Mouse (Mus musculus) cerebellum, adult 2 months (tissue): ENCODE data around the gene Gm7168.

Source experiments
- CTCF ChIP-seq: fragments of 200-500 bp; IDR thresholded peaks from 2 replicates; pipeline ENCODE4 v1.5.1; 2011; ENCODE audit warnings: low read depth, mild to moderate bottlenecking, control low read depth, low read length, moderate library complexity, borderline replicate concordance; ENCODE audit not compliant: insufficient read depth
- POLR2A ChIP-seq: fragments of 200-500 bp; IDR thresholded peaks from 2 replicates; pipeline ENCODE4 v1.6.1; 2011; ENCODE audit warnings: low read length, control low read depth, borderline replicate concordance; ENCODE audit not compliant: insufficient read depth

- TF ChIP-seq CTCF (no peak), POLR2A (no peak)
Observed at GRCm38 (mm10) chr17:13940487-13940886, 7.7 kb upstream of the Gm7168 start.
